Mouse (Mus musculus) right cerebral cortex, postnatal 10 days (tissue): Measurements from ENCODE around the gene Isoc2a.

ENCODE experiments used
- DNase-seq, 2 experiments: peaks; one replicate each; pipeline ENCODE4 v3.0.0; 2021; ENCODE audit warnings: low spot score in 2 of 2

Gene Isoc2a

GRCm38 (mm10) chr7:4940068-4940479, 63.1 kb downstream of the Isoc2a start:
- DNase-seq: peak; percentile 72 to 85

DNA sequence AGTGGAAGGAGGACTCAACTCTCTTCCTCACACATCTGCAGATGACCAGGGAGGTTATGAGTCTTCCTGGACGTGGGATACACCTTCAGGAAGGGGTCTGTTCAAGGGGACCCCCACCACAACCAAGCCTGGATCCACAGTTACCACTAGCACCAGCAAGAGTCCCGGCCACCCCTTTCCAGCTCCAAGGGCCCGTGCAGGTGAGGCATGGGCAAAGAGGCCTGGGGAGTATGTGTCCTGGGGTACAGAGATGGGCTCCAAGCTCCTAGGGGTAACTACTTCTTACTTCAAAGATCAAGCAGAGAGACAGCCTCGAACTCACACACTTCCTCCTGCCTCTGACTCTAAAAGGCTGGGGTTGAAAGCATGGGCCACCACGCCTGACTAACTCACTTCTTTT, 65.7 kb downstream of the Isoc2a start:
- DNase-seq: no peak

DNA sequence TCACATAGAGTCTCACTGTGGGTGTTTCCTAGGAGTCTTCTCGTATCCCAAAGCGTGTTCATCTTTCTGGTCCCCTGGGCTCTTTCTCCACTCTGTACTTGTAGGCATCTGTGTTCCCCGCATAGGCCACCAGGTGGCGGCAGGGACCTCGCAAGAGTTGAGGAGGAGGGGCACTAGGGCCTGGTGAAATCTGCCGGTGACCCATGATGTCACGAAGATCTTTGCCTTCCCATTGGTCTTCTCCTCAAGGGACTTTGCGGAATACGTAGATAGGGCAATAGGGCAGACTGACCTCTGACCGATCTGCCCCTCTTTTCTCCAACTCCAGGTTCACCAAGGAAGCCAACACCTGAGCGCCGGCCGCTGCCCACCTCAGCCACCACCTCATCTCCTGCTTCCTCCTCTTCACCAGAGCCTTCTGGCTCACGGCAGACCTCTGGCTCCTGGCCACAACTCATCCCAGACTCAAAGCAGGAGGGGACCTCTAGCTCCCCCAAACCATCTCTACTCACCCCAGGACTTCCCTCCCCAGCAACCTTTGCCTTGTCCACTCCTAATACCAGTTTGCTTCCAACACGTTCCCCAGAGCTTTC, 66.4 kb downstream of the Isoc2a start:
- DNase-seq: peak; percentile 91
